Mouse (Mus musculus) c-Kit-positive CD71-positive TER-119-positive erythroid progenitor cells, embryonic 14.5 days (primary cell): ENCODE measurements around the gene Hk1.

ENCODE experiments used
- DNase-seq: peaks from one replicate; pipeline ENCODE4 v3.0.0-alpha.2; 2013; ENCODE audit warnings: low spot score

The Hk1 gene

GRCm38 (mm10) chr10:62319154-62319553, 60.6 kb downstream of the Hk1 start:
- DNase-seq, result no peak

- no peak for DNase-seq
Observed at GRCm38 (mm10) chr10:62316467-62316866, 63.2 kb downstream of the Hk1 start.

- DNase-seq, result no peak
Observed at GRCm38 (mm10) chr10:62313885-62314424, 65.8 kb downstream of the Hk1 start.

- no peak for DNase-seq
Observed at GRCm38 (mm10) chr10:62313140-62313539, 66.6 kb downstream of the Hk1 start.

GRCm38 (mm10) chr10:62311464-62311863, 68.2 kb downstream of the Hk1 start:
- DNase-seq, result no peak

- no peak for DNase-seq
Observed at GRCm38 (mm10) chr10:62310259-62311039, 69.3 kb downstream of the Hk1 start.

- no peak for DNase-seq
Observed at GRCm38 (mm10) chr10:62309593-62309992, 70.1 kb downstream of the Hk1 start.

GRCm38 (mm10) chr10:62308896-62309491, 70.7 kb downstream of the Hk1 start:
- no peak for DNase-seq

- no peak for DNase-seq
Observed at GRCm38 (mm10) chr10:62306483-62306882, 73.2 kb downstream of the Hk1 start.

GRCm38 (mm10) chr10:62305090-62305489, 74.6 kb downstream of the Hk1 start:
- no peak for DNase-seq

- no peak for DNase-seq
Observed at GRCm38 (mm10) chr10:62300006-62300827, 79.5 kb downstream of the Hk1 start.

GRCm38 (mm10) chr10:62296086-62296872, 83.4 kb downstream of the Hk1 start:
- no peak for DNase-seq

- DNase-seq, result no peak
Observed at GRCm38 (mm10) chr10:62294112-62294511, 85.6 kb downstream of the Hk1 start.

- no peak for DNase-seq
Observed at GRCm38 (mm10) chr10:62287460-62288124, 92.1 kb downstream of the Hk1 start.

GRCm38 (mm10) chr10:62283206-62283792, 96.4 kb downstream of the Hk1 start:
- DNase-seq, result no peak

GRCm38 (mm10) chr10:62282782-62283181, 96.9 kb downstream of the Hk1 start:
- DNase-seq, result no peak

GRCm38 (mm10) chr10:62279671-62280070, 100.0 kb downstream of the Hk1 start:
- no peak for DNase-seq

- no peak for DNase-seq
Observed at GRCm38 (mm10) chr10:62279066-62279465, 100.6 kb downstream of the Hk1 start.

- no peak for DNase-seq
Observed at GRCm38 (mm10) chr10:62277499-62278293, 102.0 kb downstream of the Hk1 start.

GRCm38 (mm10) chr10:62275235-62275634, 104.5 kb downstream of the Hk1 start:
- peak; percentile 81 for DNase-seq
